8 mouse cellular contexts compared by ENCODE assay signal in genomic region chr15:78934784-78935320, GRCm38 (mm10). TPM values are rescaled to one million over a fixed set of nuclear protein-coding genes. Genes with fewer than 3 reads are reported as not detected.
DNase-seq lines count a peak whose midpoint lies in the region; ATAC-seq lines count a peak whose summit lies in the region.

TSS of gene Nol12 (plus strand) at chr15:78934933.

- WGBS in forebrain, embryonic 10.5 days, result under 1% methylated on average over 42 of the region's 42 CpGs
- WGBS in heart, embryonic 15.5 days, result 0% methylated on average over 42 of the region's 42 CpGs
- WGBS in liver, embryonic 15.5 days (ENCODE audit: insufficient replicate concordance), result under 1% methylated on average over 42 of the region's 42 CpGs
- under 1% methylated on average over 42 of the region's 42 CpGs for WGBS in neural tube, embryonic 12.5 days

- peaks cover 41% of the 10 kb centered on the region for H3K36me3 ChIP-seq in forebrain, embryonic 10.5 days (replicated peaks)
- H3K36me3 ChIP-seq in heart, embryonic 15.5 days, result peaks cover 31% of the 10 kb centered on the region
- peaks cover 38% of the 10 kb centered on the region for H3K36me3 ChIP-seq in liver, embryonic 15.5 days (replicated peaks)
- peaks cover 35% of the 10 kb centered on the region for H3K36me3 ChIP-seq in neural tube, embryonic 12.5 days

- ATAC-seq in heart, embryonic 15.5 days (replicated peaks; ENCODE audit: insufficient number of reproducible peaks, insufficient read depth, low FRiP score, low read depth), result peak; percentile 82
- peak; percentile 79 for ATAC-seq in liver, embryonic 15.5 days (ENCODE audit: insufficient read depth)
- ATAC-seq in neural tube, embryonic 12.5 days (ENCODE audit: low FRiP score, low read depth), result peak; percentile 87

- DNase-seq in CD8-positive naive resting alpha-beta T cell, adult 2 months (ENCODE audit: low read depth in 2 of 2, low spot score in 2 of 2), result peak; percentile 77 to 80
- DNase-seq in c-Kit-negative CD71-positive TER-119-positive erythroid progenitor cells, embryonic 14.5 days (ENCODE audit: low read depth, low spot score), result peak; percentile 77
- peak; percentile 89 for DNase-seq in forebrain, embryonic 10.5 days (ENCODE audit: extremely low spot score, low spot score)
- peak; percentile 88 to 89 for DNase-seq in kidney, postnatal 25 days
- DNase-seq in telencephalon, adult 2 months (ENCODE audit: low read depth, low spot score), result peak; percentile 91

- peak within 1 kb of the TSS; percentile 92 for H3K27ac ChIP-seq in forebrain, embryonic 10.5 days
- H3K27ac ChIP-seq in heart, embryonic 15.5 days, result peak within 1 kb of the TSS; percentile 77
- peak within 1 kb of the TSS; percentile 81 for H3K27ac ChIP-seq in liver, embryonic 15.5 days (replicated peaks)
- peak within 1 kb of the TSS; percentile 26; the same call in 1 of the 2 replicates for H3K27ac ChIP-seq in neural tube, embryonic 12.5 days

- H3K9me3 ChIP-seq in forebrain, embryonic 10.5 days, result no peaks in the 10 kb centered on the region
- no peaks in the 10 kb centered on the region for H3K9me3 ChIP-seq in heart, embryonic 15.5 days (replicated peaks)
- H3K9me3 ChIP-seq in liver, embryonic 15.5 days (replicated peaks), result no peaks in the 10 kb centered on the region
- no peaks in the 10 kb centered on the region for H3K9me3 ChIP-seq in neural tube, embryonic 12.5 days

- H3K4me3 ChIP-seq in forebrain, embryonic 10.5 days, result peak within 1 kb of the TSS; percentile 84
- H3K4me3 ChIP-seq in heart, embryonic 15.5 days, result peak within 1 kb of the TSS; percentile 68
- H3K4me3 ChIP-seq in liver, embryonic 15.5 days (replicated peaks), result peak within 1 kb of the TSS; percentile 85
- H3K4me3 ChIP-seq in neural tube, embryonic 12.5 days, result peak within 1 kb of the TSS; percentile 79

- H3K27me3 ChIP-seq in forebrain, embryonic 10.5 days (ENCODE audit: poor library complexity, severe bottlenecking), result no peaks in the 10 kb centered on the region
- H3K27me3 ChIP-seq in heart, embryonic 15.5 days, result no peaks in the 10 kb centered on the region
- H3K27me3 ChIP-seq in liver, embryonic 15.5 days, result no peaks in the 10 kb centered on the region
- H3K27me3 ChIP-seq in neural tube, embryonic 12.5 days (replicated peaks), result no peaks in the 10 kb centered on the region

- H3K4me1 ChIP-seq in forebrain, embryonic 10.5 days, result peaks cover 22% of the 10 kb centered on the region
- peaks cover 17% of the 10 kb centered on the region for H3K4me1 ChIP-seq in heart, embryonic 15.5 days (replicated peaks)
- H3K4me1 ChIP-seq in liver, embryonic 15.5 days (replicated peaks), result peaks cover 59% of the 10 kb centered on the region
- peaks cover 13% of the 10 kb centered on the region for H3K4me1 ChIP-seq in neural tube, embryonic 12.5 days

- H3K4me2 ChIP-seq in heart, embryonic 15.5 days, result peak within 1 kb of the TSS; percentile 70
- peak within 1 kb of the TSS; percentile 76 for H3K4me2 ChIP-seq in liver, embryonic 15.5 days
- H3K4me2 ChIP-seq in neural tube, embryonic 12.5 days (replicated peaks), result peak within 1 kb of the TSS; percentile 79

- peak within 1 kb of the TSS; percentile 66 for H3K9ac ChIP-seq in heart, embryonic 15.5 days
- H3K9ac ChIP-seq in liver, embryonic 15.5 days, result peak within 1 kb of the TSS; percentile 76
- peak within 1 kb of the TSS; percentile 73 for H3K9ac ChIP-seq in neural tube, embryonic 12.5 days

RNA-seq across cellular contexts. Expression of gene Nol12, which starts in this region (rescaled TPM):
- polyA plus RNA-seq in forebrain, embryonic 10.5 days (2016; fragmentation: Nextera tagmentation; extraction: Ambion mirVana), result 63.6 and 69.9 TPM in 2 replicates
- polyA plus RNA-seq in heart, embryonic 15.5 days (2015; fragmentation: Nextera tagmentation; extraction: Ambion mirVana), result 29.9 and 30.3 TPM in 2 replicates
- polyA plus RNA-seq in liver, embryonic 15.5 days (2015; fragmentation: Nextera tagmentation; extraction: Ambion mirVana), result 24.5 and 26.2 TPM in 2 replicates
- 58.4 and 62.4 TPM in 2 replicates for polyA plus RNA-seq in neural tube, embryonic 12.5 days (2016; fragmentation: Nextera tagmentation; extraction: Ambion mirVana)

Comparison
In these comparisons a context has a peak if more than half of its experiments do, and no peak if none do; other contexts are left out.
1. Peak in every context shown above with its lines: DNase-seq, ATAC-seq, H3K4me3 ChIP-seq and H3K27ac ChIP-seq.
2. H3K27ac ChIP-seq: peak in every context shown above with its lines; median percentile 92 in forebrain, embryonic 10.5 days; 81 in liver, embryonic 15.5 days; 77 in heart, embryonic 15.5 days; 26 in neural tube, embryonic 12.5 days.